Mouse (Mus musculus) inflammation-experienced regulatory T-cells, adult 6 months (primary cell): ENCODE results near the gene Iqsec1. TPM values are rescaled to one million over a fixed set of nuclear protein-coding genes. Genes with fewer than 3 reads are reported as not detected.
"Not testable (repeated sequence)": the region's sequence is repeated elsewhere in the genome, so short reads cannot be mapped to it uniquely, and the experiment has no call there.

Source experiments
- ATAC-seq: one replicate; pipeline ENCODE4 v1.8.0; 2017
- polyA plus RNA-seq, 3 experiments: library from polyadenylated mRNA; unstranded; fragments of 100-300 nt; shearing (Covaris generic); gene quantifications; one replicate each; pipeline ENCODE4 v1.2.1; 2017

Iqsec1 gene
- polyA plus RNA-seq, 3 experiments from 2014 or later: 9.8 to 12.2 (median 10.0) TPM

DNA sequence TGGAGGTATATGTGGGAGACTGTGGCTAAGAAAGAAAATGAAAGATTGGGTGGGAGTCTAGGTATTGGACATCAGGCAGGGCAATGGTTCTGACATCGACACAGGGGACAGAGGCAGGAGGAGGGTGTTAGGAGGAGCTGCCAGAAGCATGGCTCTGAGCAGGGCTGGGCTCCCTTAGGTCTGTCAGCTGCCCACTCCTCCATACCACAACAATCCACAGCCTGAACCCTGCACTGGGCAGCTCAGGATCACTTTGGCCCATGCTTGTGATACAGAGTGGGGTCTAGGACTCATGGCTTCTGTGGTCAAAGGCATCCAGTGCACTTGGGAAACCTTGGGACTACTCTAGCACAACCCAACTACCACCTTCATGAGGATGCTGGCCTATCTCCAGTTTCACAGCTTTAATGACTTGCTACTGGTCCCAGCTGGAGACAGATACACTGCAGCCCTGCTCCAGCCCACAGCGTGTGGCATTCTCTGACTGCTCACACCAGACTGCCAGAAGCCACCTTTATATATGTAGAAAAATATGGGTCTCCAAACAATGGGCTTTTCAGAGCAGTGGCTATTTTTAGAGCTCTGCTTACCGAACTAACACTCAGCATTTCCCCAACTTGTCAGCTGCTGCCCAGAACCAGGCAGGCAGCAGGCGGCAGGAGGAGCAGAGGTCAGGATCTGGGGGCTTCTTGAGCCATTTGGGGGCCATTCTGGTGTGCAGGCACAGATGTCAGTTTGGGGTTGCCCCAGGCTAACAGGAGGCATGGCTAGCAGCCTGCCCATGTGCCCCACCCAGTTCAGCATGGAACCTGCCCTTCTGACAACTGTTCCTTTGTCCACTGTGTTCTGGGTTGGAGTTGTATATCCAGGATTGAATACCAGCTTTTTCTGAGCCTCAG, 285.4 kb downstream of the Iqsec1 start:
- ATAC-seq: no peak

DNA sequence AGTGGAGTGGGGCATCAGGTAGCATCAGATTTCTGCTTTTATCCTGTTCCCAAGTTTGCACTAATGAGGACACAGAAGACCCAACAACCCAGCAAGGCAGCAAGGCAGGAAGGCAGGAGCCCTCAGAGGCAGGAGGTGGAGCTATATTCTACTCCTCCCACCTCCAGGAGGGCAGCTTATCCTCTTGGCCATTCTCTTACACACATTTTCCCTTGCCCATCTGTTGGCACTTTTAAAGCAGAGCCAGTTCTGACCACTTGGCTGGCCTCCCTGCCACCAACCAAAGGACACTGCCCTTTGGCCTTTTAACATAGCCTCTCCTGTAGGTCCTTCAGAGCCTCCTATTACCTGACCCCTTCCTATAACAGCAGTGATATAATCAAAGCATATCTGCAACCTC, 286.3 kb downstream of the Iqsec1 start:
- no peak for ATAC-seq

DNA sequence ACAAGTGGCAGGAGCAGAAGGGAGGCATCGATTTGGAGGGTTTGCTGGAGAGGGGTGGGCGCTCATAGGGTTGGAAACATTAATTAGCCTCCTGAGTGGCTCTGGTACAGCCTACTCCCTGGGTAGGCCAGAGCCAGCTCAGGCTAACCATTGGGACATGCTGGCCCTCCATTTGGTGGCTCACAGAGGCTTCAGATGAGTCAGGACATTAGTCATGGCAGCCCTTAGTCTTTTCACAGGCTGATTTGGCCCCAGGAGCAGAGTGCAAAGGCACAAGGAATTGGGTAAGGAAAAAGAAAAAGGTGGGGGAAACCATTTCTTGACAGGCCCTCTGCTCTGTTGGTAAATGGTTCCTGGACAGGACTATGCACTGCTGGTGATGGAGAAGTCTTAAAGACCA, 287.1 kb downstream of the Iqsec1 start:
- no peak for ATAC-seq

DNA sequence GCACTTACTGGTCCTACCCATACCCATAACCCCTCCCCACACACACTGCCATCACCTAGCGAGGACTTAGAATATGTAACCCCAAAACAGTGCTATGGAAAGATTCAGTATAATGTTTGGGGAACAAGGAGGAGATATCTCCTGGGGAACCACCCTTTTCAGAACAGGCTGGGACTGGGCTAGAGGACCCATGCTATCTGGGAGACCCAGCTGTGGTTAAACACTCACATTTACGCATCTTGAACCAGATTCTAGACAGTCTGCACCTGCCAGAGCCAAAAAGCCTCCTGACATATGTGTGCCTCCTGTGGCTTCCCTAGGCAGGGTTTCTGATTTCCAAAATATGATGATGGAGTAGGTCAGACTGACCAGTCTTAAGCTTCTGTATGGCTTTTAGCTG, 287.7 kb downstream of the Iqsec1 start:
- ATAC-seq: no peak

DNA sequence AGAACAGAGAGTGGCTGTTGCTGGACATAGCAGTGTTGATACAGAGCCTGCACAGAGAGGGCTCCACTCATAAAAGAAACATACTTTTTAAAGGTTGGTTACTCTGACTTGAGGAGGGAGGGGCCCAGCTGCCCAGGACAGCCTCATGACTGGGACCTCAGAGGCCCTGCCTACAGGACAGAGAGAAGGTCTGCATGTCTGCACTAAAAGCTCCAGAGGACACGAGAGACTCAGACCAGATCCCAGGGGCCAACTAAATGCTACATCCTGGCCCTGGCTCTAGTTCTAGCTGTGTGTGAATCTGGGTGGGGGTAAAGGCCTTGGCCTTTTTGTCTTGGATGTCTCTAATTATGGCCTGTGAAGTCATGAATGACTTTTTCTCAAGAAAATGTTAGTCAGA, 288.4 kb downstream of the Iqsec1 start:
- no peak for ATAC-seq

DNA sequence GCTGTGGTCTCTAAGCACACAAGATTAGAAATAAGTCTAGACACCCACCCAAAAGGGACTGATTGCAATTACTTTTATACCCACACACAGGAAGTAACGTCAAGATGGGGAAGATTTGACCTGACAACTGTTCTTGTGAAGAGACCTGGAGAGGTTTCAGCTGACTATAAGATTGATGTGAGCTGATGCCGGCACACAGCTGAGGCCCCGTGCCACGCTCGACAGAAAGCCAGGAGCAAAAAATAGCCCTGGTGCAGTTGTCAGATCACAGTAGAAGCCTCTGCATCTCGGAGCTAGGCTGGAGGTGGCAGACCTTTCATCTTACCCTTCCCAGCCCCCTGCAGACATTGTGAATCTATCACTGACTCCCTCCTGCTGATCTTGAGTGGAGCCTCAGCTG, 289.6 kb downstream of the Iqsec1 start:
- ATAC-seq: no peak

DNA sequence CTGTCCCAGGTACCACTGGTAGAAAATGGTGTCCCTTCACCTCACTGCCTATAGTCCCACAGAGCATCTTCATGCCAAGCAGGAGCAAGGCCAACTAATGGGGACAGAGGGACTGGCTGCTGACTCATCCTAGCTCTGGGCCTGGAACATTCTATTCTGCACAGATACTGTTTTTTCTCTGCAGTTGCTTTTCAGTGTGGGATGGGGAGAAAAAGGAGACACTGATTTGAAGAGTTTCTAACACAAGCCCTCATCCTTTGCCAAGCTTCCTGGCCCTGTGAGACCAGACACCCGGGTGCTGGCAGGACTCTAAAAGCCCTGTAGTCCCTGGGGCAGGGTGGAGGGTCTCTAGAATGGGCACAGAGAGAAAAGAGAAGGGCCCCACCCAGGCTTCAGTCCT, 292.7 kb downstream of the Iqsec1 start:
- no peak for ATAC-seq

DNA sequence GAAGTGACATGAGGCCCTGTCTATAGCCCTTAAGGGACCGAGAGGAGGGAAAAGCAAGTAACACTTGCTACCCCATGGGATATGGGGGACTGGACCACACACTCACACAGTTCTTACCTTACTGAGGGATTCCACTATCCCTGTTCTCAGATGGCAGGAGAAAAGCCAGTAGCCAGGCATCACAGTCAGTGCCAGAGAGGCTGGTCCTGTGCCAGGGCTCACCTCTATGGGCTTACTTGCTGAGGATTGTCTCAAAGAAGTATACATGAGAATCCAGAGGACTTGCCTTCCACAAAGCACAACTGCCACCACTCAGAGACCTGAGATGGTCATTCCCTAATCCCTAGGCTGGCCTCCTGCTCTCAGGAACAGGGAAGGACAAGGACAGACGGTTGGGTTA, 296.1 kb downstream of the Iqsec1 start:
- no peak for ATAC-seq

DNA sequence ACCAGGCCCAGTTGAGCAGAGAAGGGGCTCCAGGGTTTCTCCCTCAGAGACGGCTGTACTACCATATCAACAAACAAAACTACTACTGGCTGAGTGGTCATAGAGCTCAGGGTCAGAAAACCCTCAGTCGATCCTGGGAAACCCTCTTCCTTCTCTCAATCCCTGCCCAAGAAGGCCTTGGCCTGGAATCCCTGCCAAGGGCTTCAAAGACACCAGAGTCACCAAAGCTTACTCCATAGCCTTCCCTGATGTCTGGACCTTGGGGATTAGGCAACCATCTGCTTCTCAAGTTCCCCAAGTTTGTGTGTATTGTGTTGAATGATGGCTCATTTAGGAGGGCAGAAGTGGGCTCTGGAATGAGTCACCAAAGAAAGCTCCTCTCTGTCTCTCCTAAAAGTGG, 296.6 kb downstream of the Iqsec1 start:
- no peak for ATAC-seq

DNA sequence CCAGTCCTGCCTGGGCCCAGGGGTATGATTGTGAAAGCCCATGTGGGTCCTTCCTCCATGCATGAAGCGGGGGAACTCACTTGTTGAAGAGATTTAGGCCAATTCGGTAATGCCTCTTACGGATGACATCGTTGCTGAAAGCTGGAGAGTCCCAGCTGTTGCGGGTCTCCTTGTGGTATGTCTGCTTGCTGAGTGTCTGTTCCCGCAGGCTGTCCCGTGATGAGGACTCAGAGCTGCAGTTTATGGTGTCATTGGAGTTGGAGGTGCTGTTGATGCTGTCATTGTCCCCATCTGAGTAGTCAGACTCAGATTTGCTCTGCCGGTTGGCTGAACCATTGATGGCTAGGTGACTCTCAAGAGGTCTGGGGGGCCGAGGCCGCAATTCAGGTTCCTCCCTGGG, 299.0 kb downstream of the Iqsec1 start:
- no peak for ATAC-seq

DNA sequence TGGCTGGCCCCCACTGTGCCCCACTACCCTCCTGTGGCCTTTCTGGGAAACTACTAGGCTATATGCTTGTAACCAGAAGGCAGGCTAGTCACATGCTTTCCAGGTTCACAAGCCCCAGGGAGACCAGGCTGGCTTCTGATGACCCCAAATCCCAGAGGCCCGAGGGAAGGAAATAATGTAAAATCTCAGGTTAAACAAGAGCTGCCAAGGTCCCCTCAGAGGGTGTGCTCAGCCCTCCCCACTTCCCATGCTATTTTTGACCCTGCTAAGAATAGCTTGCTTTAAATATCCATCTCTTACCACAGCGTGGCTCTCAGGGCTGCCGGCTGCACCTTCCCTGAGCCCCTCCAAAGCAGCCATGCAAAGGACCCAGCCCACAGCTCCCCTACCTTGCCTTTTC, 299.7 kb downstream of the Iqsec1 start:
- no peak for ATAC-seq

DNA sequence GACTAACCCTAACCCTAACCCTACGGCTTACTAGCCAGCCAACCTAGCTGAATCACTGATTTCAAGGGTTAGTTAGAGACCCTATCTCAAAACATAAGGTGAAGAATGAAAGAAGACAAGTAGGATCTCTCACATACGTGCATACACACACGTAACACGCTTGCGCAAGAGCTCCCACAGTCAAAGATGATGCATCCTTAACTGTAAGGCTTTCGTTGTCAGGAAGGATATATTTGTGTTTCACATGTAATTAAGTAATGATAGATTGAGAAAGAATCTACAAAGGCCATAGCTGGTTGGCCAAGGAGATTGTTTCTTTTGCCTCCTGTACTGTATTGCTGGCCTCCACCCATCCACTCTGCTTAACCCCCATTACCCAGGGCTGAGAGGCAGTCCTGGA, 300.5 kb downstream of the Iqsec1 start:
- ATAC-seq: no peak

DNA sequence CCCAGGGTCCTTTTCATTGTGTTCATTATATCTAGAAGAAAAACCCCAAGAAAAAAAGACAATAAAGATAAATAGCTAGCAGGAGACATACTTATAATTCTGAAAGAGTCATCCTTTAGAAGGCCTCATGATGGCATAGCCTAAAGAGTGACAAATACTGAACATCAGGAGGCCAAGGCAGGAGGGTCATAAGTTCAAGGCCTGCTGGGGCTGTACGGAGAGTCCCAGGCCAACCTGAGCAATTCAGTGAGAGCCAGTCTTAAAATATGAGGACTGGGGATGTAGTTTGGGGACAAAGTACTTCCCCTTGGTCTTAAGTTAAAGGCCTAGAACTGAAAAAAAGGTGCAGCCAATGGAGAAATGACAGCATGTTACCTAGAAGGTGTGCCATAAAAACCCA, 301.7 kb downstream of the Iqsec1 start:
- no peak for ATAC-seq

DNA sequence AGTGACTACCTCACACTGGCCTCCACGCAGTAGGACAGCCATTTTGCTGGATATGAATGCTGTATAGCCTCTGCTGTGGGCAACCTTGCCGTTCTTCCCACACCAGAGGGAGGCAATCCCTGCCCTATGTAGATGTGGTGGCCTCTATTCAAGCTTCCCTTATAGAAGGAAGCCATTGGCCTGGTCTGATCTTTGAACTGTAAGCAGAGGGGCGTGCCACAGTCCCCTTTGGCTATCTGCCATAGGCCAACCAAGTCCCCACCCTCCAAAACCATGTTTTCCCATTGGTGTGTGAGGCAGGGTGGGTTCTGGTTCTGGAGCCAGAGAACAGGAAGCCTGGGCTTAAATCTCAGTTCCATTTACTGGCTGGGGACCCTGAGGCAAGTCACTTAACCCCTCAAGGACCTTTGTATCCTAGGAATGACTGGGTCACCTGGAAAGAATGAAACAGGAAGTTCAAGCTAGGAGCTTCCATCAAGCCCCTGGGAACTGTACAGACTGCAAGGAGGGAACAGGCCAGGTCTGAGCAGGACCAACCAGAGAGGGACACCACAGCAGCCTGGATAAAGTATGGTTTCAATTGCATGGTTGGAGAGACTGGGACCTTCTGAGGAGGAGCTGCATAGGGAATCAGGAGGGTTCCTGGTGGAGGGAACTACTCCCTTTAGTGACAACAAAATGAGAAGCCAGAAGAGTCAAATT, 304.5 kb downstream of the Iqsec1 start:
- ATAC-seq: no peak

DNA sequence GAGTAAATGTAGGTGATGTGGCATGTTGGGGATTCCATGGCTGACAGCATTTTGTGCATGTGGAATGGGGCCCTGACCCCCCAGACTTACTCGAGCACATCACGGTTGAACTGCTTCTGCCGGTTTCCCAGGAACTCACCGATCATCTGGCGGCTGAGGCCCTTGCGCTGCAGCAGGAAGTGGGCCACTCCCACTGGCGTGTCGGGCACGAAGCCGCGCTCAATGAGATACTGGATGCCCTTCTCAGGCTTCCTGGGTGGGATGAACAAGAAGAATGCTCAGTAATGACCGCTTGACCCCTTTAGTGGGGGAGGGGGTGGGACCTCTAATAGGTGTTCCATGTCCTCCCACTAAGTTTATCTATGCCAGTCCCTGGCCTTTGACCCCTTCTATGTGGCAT, 308.1 kb downstream of the Iqsec1 start:
- no peak for ATAC-seq

DNA sequence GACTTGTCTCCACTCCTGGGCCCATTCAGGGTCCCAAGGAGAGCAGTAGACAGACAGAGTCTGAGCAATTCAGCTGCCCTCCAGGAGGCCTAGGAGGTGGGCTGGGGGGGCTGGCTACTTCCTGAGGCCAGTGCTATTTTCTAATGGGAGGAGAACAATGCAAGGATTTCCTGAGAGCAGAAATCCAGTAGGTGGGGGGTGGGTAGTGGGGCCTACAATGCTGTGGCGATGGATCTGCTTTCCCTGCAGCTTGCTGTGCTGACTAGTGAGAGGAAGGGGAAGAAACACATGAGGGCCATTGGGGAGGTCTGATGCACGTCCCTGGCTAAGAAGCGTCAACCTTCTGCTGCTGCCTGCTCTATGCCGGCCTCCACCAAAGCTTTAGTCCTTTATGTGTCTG, 309.7 kb downstream of the Iqsec1 start:
- ATAC-seq: no peak

DNA sequence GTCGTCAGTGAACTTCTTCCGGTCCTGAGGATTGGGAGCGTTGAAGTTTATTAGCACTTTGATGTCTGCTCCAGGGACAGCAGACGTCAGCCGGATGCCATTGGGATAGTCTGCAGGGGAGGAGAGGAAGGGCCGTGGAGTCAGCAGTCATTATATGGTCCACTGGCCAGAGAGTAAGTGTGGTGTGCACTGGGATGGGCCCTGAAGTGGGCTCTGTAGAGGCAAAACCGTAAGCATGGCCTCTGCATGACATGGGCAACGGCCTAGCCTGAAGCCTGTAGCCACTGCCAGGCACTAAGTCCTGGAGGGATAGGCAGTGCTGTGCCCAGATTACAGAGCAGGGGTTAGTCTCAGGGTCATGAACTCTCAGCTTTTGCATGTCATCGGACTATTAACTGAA, 319.8 kb downstream of the Iqsec1 start:
- no peak for ATAC-seq

DNA sequence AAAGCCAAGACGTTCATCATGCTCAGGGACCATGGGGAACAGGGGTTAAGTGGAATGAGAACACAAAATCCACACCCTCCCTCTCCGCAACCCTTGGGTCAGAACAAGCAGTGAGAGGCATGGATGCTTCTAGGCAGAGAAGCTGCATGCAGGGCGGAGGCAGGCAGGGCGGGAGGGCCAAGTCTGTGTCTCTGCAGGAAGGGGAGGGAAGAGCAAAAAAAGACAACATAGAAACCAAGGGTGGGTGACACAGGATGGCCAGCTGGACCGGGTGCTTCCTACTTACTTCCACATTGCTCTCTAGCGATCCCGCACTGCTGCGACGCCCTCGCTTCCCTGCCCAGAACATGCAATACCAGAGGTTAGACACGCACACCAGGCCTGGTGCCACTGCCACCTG, 324.7 kb downstream of the Iqsec1 start:
- no peak for ATAC-seq

DNA sequence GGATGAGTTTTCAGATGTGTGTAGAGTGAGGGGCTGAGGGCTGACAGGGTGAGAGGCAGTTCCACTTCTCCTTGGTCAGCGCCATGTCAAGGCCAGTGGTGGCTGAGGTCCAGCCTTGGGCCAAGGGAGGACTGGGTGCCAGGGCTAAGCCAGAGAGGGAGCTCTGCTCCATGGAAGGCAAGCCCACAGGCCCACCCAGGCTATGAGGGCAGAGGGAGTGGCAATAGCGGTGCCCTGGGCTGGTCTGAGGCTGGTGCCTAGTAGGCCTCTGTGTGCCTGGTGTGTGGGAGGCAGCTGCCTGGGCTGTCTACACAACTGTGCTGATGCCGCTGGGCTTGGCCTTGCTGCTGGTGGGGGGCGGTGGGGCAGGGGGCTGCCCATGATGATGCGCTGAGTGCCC, 326.3 kb downstream of the Iqsec1 start:
- no peak for ATAC-seq

DNA sequence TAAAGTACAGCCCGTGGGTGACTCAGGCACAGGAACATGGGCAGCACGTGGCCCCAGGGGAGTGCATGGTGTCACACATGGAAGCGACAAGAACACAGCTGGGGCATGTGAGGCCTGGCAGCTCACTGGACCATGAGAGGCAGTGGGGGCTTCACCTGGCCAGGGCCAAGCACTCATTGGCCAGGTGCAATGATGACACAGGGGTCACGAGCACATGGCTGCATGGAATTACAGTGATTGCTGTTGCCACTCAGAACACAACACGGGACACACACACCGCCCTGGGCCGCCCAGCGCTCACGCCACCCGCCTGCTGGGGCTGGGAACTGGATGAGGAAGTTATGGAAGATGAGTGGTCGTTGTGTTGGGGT, 327.5 kb downstream of the Iqsec1 start:
- ATAC-seq: no peak

DNA sequence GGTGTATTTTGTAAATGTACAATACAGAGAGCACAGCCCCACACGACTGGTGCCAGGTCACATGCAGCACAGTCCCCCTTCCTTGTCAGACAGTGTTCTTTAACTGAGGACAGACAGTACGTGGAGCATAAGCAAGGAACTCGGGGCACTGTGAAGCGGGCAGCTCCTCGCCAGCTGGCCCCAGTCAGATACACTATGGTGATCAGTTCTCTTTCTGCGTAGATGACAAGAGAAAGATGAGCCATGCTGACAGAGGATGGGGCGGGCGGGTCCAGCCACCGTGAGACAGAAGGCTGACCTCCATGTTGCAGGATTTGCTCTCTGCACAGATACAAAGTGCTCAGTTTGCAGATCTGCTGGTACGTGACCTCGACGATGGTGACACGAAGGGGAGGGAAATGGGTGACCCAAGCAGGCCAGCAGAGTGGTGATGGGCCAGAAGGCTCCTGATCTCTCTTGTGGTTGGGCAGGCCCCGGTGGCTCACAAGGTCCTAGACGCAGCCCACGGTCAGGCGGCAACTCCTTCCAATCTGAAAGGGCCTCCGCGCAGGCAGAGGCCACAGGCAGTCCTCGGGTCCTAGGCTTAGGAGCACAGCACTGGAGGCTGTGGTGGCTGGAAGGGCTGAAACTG, 328.0 kb downstream of the Iqsec1 start:
- no peak for ATAC-seq

DNA sequence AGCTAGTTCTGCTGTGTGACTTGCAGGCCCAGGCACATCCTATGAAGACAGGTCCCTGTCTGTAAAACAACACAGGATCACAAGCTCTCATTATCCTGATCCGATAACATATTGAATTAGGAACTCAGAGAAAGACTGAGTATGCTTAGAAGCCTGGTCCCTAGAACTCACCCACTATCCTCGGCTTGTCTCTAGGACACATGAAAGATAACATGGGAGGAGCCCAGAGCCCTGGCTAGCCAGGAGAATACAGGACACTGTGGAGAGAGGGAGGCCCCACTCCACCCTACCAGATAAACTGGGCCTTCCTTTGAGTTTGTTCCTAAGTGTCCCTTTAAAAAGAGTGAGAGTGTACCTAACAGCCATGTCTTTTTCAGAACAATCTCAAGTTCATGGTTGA, 328.6 kb downstream of the Iqsec1 start:
- ATAC-seq: no peak

DNA sequence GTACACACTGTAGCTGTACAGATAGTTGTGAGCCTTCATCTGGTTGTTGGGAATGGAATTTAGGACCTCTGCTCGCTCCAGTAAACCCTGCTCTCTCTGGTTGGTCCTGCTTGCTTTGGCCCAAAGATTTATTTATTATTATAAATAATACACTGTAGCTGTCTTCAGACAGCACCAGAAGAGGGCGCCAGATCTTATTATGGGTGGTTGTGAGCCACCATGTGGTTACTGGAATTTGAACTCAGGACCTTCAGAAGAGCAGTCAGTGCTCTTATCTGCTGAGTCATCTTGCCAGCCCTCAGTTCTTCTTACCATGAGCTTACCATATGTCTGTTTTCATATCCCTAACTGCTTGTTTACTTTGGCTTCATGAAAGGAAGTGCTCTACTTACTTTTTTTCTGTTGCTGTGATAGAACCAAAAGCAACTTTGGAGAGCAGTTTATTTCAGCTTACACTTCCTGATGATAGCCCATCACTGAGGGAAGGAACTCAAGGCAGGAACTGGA, 332.1 kb downstream of the Iqsec1 start:
- ATAC-seq: not testable (repeated sequence)

DNA sequence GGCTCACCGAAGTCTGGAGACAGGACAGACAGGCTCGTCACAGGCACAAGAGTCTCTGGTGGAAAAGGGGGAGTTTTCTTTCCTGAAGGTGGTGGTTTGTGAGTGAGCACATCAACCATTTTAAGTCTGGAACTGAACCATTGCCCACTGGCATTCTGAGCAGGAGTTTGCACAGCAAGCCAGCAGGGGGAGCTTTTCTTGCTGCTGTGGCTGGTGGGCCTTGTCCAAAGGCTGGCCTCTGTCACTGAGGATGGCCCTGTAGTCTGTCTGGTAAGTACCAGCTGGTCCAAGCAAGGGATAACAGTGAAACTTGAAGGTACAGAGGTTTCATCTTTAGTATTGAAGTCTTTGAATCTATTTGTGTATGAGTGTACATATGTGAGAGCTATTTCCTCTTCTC, 334.7 kb downstream of the Iqsec1 start:
- ATAC-seq: no peak
